Mouse (Mus musculus): Measurements from ENCODE around the gene Phactr2.

Gene Phactr2

DNA sequence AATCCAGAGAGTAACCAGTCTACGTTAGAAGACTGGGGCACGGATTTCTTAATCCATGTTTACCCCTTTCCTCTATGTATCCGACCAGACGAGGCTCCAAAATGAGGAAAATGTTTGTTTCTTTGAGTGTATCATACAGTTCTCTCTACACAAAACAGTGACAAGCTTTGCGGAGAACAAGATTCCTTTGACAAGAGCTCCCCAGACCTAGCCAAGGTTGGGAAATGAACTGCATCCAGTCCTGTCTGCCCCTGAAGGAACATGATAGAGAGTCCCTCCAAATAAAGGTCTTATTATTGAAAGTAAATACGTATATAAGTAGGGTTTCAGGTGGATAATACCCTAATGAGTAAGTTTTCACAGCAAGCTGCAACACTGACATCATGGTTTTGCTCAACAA is 199.1 kb downstream of the Phactr2 start:
- DNase-seq (ENCODE audit: low read depth, low spot score), result no peak

DNA sequence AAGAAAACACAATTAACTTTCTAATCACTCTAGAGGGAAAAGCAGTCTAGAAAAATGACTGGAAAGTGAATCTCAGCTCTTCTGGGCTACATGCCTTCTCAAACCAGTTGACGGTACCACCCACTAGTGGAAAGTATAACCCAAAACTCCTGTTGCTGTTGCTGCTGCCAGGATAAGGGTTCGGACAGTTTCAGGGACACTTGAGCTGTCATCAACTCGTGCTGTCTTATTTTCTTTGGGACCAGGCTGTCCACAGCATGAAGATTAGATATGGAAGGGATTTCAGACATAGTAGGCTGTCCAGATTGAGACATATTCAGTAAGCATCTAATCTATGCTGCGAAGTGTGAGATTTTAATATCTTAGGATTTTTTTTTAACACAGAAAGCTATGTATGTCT is 199.5 kb downstream of the Phactr2 start:
- no peak for DNase-seq (ENCODE audit: low read depth, low spot score)

- no peak for DNase-seq (ENCODE audit: low read depth, low spot score)
Observed at GRCm38 (mm10) chr10:13273756-13274155, 200.5 kb downstream of the Phactr2 start.

DNA sequence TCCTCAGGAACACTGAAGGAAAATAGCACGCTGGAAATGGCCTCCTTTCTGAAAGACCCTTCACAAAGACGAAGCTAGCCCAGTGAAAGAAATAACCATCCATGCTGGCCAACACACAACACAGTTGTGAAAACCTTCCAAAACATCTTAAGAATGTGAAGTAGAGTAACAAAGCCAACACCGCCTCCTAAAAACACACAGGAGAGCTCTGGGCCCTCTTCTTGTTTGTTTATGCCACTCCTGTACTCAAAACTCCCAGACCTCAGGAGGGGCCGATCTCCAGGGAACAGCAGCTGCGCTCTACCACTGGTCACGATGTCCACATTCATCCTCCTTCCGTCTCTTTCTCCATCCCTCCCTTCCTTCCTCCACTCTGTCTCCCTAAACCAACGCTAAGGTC is 202.5 kb downstream of the Phactr2 start:
- DNase-seq (ENCODE audit: low read depth, low spot score), result no peak

DNA sequence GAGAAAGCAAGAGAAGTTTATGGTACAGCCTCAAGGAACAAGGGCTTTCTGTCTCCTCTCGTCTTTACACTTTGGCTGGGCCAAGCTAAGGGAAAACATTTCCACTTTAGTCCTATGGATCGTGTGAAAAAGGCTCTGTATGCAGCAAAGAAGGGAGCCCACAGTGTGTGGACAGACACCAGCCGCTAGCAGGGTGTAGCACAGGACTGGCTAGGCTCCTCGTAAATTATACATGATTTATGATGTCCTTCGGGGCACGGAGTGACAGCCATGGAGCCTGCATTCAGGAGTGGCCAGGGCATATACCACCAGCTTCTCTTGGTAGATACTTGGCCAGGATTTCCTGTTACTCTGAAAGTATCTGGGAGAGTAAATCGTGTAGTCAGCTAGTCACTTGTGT is 203.1 kb downstream of the Phactr2 start:
- DNase-seq (ENCODE audit: low read depth, low spot score), result no peak

GRCm38 (mm10) chr10:13270270-13270669 is 203.9 kb downstream of the Phactr2 start:
- DNase-seq (ENCODE audit: low read depth, low spot score), result no peak

DNA sequence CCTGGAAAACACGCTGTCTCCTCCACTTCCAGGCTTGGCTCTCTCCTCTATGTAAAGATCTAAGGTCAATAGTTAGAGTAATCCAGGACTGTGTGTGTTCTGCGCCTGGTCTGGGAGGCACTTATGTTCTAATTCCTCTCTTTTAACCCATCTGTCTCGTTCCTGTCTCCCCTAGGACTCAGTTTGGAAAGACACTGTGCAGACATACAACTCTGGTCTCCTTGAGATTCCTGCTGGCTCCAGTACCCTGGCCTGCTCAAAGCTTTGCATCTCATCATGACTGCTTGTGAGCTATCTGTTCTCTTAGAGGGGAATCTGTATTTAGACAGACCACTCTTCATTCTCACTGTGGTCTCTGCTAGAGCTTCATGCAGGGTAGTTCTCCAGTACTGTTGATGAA is 215.0 kb downstream of the Phactr2 start:
- no peak for DNase-seq (ENCODE audit: low read depth, low spot score)

DNA sequence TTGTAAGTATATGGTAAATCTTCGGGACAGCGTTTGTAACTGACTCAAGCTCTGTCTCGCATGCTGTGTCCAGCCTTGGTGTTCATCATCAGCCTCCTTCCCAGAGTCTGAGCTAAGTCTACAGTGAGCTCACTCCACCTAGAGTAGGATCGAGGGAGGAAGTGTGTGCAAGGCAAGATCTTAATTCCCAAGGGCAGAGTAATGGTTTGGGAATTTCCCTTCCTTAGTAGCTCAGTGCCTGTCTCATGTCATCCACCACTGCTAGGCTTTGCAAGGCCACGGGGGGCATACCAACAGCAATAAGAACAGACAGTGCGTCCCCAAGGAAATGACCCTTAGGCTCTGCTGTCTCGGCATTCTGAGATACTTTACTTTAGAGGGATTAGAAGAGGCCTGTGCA is 218.0 kb downstream of the Phactr2 start:
- no peak for DNase-seq (ENCODE audit: low read depth, low spot score)

DNA sequence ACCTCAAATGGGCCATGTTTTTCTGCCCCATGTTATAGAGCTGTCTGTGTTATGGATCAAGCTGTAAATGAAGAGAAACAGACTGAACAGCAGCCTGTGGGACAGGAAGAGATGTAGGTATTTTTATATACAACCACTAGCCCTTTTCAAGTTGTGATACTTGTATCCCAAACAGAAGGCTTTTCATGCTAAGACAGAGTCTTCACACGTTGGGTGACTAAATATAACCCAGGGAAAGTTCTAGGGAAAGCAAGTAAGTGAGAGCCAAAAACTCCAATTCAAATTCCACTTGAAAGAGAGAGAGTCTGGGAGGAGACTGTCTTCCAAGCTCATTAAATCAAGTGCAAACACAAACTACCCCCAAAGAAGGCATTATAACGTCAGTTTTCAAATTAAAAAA is 223.9 kb downstream of the Phactr2 start:
- DNase-seq (ENCODE audit: low read depth, low spot score), result no peak

- DNase-seq (ENCODE audit: low read depth, low spot score), result no peak
Observed at GRCm38 (mm10) chr10:13249126-13249525, 225.1 kb downstream of the Phactr2 start.

DNA sequence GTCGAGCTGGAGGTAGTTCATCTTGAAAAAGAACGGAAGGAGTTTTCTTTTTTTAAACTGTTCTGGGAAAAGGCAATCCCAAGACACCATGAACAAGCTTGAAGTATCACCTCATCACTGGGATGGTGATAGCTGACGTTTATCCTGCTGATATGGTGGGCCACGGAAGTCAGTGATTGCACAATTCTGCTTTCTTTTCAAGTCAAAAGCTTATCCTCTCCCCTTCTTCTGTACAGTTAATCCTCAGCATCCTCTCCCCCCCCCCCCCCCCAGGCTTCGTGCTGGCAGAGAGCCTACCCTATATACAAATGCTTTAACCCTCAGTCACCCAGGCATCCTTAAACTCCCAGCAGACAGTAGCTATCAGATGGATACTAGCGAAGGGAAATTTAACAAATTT is 228.5 kb downstream of the Phactr2 start:
- DNase-seq (ENCODE audit: low read depth, low spot score), result no peak

DNA sequence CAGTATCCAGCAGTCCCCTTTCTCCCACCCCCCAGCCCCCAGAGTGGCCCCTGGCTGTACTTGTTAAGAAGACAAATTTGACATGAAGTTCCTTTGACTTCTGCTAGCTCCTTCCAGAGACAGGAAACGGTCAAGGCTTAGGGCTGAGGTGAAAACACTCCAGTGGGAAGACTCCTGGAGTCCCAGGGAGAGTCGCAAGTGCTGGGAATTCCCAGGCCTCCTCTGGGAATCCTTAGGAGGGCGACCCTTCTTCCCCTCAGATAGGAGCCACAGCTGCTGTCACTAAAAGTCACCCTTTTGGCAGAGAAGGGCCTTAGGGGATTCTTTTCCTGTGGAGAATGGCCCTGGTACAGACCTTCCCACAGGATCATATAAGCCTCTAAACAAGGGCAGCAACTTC is 230.0 kb downstream of the Phactr2 start:
- no peak for DNase-seq (ENCODE audit: low read depth, low spot score)

DNA sequence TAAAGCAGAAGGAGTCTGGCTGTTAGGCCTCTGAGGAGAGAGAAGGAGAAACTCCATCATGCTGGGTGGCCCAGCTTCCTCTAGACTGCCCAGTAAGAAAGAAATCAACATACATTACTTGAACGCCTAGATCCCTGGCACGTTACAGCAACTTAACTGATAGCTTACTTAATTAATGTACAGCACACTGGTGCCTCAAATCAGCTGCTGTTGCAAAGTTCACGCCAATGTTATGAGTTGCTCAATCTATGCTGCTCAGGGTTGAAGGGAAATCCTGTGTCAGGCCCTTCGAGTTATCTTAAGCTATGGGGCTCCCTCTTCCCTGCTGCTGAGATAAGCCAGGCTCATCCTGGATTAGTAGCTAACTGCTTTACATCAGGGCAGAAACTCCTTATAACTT is 233.8 kb downstream of the Phactr2 start:
- DNase-seq (ENCODE audit: low read depth, low spot score), result no peak

GRCm38 (mm10) chr10:13238188-13238587 is 236.0 kb downstream of the Phactr2 start:
- no peak for DNase-seq (ENCODE audit: low read depth, low spot score)

DNA sequence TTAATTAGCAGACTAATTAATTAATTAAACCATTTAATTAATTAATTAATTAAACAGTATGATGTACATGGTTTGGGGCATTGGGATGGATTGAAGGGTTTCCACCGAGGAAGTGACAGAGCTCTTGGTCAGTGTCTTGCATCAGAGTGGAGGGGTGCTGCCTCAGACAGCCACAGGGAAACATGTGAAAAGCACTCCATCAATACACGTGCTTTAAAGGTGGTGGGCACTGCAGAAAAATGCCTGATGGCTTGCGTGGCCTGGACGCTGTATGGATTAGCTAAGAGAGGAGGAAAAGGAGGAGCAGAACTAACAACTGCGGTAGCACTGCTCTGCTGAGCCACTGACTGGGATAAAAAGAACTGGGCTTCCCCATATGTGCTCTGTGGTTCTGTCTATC is 237.3 kb downstream of the Phactr2 start:
- DNase-seq (ENCODE audit: low read depth, low spot score), result no peak

DNA sequence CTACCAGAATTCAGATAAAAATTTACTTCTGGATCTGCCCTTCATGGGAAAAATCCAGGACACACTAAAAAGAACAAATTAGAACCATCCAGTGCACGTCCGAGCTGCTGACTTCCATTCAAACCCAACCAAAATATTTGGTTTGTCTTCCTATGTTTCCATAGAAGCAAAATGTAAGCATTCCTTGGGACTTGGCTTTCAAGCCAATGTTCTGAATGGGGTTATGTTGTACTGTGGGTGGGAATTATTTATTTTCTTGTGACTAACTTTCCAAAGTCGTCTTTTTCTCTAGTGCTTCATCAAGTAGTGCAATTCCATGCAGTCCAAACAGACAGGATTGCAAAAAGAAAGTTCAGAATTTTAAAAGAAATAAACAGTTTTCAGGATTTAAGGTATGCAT is 239.7 kb downstream of the Phactr2 start:
- DNase-seq (ENCODE audit: low read depth, low spot score), result no peak

DNA sequence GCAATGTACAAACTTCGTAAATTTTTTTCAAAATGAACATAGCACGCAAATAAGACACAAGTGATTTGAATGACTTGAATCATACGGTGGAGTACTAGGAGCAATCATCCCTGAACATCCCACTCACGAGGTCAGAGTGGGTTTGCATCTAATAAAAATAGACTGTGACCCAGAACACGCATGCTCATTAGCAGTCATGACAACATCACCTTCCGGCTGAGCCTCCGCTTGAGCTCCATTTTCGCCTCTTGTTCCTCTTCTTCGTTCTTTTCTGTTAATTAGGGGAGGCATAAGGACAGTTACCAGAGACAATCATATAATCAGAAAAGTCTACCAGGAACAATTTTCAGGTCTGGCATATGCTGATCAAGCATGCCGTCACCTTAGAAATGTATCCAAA is 240.3 kb downstream of the Phactr2 start:
- DNase-seq (ENCODE audit: low read depth, low spot score), result no peak

DNA sequence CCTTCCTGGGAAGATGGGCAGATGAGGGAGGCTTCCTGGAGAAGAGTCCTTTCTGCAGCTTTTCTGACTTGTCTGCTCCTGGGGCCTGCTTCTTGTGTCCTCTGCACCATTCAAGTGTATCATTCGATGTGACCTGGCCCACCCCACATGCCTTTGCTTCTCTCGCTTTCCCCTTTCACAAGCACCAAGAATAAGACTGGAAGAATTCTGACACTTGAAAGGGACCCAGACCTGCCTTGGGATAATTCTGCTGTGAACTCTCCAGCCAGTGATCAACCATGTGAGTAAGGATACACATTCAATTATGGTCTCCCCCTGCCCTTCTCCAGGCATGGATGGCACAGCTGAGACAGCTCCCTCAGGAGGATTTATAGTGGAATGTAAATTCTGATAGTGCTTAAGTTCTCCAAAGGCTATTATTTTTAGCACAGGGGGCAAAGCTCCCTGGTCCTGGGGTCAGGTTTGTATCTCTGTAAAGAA is 241.0 kb downstream of the Phactr2 start:
- DNase-seq (ENCODE audit: low read depth, low spot score), result no peak

DNA sequence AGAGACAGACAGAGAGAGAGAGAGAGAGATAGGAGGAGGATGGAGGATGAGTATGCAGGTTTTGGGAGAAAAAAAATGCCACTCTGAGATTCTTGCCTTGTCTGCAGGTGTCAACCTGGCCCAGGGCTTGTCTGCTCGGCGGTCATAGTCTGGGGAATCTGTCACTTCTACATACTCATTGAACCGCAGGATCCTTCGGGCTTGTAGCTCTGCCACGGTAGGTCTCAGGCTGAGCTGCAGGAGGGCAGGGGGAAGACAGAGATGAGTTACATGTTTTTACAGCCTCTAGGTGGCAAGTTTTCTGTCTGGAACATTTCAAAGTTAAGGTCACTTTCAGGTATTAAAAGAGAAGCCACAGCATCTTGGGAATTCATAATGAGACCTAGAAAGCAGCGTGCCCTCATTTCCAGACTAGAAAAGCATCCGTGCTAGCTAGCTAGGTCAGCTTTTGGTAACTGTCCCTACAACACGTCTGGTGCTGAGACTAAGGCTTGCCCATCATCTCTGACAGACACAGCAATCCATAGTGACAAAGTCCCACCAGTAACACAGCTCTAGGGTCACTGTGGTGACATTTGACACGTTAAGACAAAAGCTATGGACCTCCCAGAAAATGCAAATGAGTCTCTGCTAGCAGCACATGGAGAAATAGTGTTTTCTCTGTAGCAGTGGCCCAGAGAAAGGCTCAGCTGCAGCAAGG is 241.6 kb downstream of the Phactr2 start:
- DNase-seq (ENCODE audit: low read depth, low spot score), result no peak

DNA sequence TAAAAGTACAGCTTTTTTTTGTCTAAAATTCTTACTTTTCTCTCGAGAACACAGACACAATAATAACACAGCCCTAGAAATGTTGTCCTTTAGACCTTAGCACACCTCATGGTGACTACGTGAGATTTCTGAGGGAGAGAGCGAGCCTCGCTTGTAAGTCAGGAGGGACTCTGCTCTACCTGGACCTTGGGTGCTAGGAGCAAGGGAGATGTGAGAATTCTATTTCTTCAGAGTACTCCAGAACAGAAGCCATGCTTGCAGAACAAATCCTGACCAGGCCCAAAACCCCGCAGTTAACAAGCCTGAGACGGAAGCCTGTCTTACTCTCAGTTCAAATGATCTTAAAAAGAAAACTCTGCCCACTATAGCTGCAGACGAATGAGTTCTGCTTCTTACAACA is 243.5 kb downstream of the Phactr2 start:
- DNase-seq (ENCODE audit: low read depth, low spot score), result no peak

- no peak for DNase-seq (ENCODE audit: low read depth, low spot score)
Observed at GRCm38 (mm10) chr10:13225377-13226063, 248.7 kb downstream of the Phactr2 start.

- no peak for DNase-seq (ENCODE audit: low read depth, low spot score)
Observed at GRCm38 (mm10) chr10:13222135-13222534, 252.1 kb downstream of the Phactr2 start.

DNA sequence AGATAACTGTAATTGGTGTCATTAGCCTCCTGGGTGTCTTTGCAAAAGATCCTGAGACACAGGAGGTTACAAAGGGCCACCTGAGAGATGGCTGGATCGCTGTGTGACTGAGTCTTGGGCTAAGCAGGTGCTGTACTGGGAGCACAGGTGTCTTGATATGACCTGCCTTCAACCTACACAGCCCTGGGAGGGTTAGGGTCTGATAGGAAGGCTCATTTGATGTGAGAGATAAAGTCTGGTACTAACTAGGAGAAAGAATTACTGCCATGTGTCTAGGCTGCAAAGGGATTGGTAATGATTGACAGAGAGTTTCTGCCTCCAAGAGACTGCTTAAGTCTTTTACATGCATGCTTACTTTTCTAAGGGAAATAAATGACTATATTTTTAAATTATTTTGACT is 254.2 kb downstream of the Phactr2 start:
- no peak for DNase-seq (ENCODE audit: low read depth, low spot score)

All from c-Kit-negative CD71-positive TER-119-positive erythroid progenitor cells, embryonic 14.5 days (primary cell).